Mouse (Mus musculus): ENCODE results near the gene Aagab. TPM values are rescaled to one million over a fixed set of nuclear protein-coding genes. Genes with fewer than 3 reads are reported as not detected.

Aagab gene
- polyA plus RNA-seq, 1 experiment from 2014 or later, result 32.6 TPM

DNA sequence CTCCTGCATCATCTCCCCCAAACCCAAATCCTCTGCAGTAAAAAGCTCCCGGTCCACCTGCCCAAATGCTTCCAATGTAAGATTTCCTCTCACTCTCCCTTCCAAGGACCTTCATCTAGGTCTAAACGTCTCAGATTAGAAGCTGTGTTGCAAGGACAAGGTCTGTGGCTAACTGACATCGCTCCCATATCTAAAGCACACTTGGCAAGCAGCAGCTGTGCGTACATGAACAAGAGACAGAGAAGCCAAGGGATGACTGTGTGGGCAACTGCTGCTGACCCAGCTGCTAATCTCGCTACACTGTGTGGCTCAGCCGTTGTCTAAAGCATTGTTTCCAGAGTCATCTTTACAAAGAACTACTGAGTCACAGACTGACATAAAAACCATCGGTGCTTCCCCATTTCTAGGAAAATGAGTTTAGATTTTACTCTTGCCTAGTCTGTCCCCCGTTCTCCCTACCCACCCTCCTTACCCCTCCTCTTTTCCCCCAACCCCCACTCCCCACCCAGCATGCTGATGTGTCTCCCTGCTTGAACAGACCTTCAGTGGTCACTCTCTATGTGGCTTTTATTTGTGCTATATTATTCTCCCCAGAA, 10.7 kb upstream of the Aagab start:
- no peak overlapping the region for H3K27ac ChIP-seq (ENCODE audit: low read length)
- H3K36me3 ChIP-seq (ENCODE audit: control insufficient read depth, insufficient read depth, low read length), result no peaks in the 10 kb centered on the region
- no peak overlapping the region for H3K4me2 ChIP-seq (ENCODE audit: low read depth, low read length)
- H3K9ac ChIP-seq (ENCODE audit: low read length), result no peak overlapping the region
- H3K27me3 ChIP-seq (ENCODE audit: control insufficient read depth, insufficient read depth, low read length), result no peaks in the 10 kb centered on the region
- no peak overlapping the region for H3K4me3 ChIP-seq (replicated peaks; ENCODE audit: low read length)
- H3K4me1 ChIP-seq (ENCODE audit: control insufficient read depth, insufficient read depth, low read length), result no peaks in the 10 kb centered on the region
- no peak for ATAC-seq (ENCODE audit: insufficient read depth, low FRiP score)
- H3K9me3 ChIP-seq (replicated peaks; ENCODE audit: control insufficient read depth, low read length), result no peaks in the 10 kb centered on the region
- 72% methylated on average over 8 of the region's 8 CpGs for WGBS

DNA sequence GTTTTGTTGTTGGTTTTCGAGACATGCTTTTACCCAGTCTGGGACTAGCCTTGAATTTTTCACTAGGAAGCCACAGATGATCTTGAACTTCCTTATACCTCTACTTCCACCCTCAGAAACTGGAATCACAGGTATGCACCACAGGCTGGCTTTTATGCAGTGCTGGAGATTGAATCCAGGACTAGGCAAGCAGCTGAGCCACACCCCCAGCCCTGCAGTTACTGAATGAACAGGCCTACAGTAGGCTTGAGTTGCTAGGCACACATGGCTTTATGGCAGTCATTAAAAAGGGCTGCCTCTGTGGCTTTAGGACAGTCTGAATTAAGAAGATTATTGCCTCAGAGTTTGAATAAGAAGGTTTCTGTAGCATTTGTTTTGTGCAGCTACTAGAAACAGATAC, 7.4 kb upstream of the Aagab start:
- no peak for ATAC-seq (ENCODE audit: insufficient read depth, low FRiP score)
- H3K4me1 ChIP-seq (ENCODE audit: control insufficient read depth, insufficient read depth, low read length), result no peaks in the 10 kb centered on the region
- H3K4me2 ChIP-seq (ENCODE audit: low read depth, low read length), result no peak overlapping the region
- no peaks in the 10 kb centered on the region for H3K27me3 ChIP-seq (ENCODE audit: control insufficient read depth, insufficient read depth, low read length)
- H3K9ac ChIP-seq (ENCODE audit: low read length), result no peak overlapping the region
- no peaks in the 10 kb centered on the region for H3K9me3 ChIP-seq (replicated peaks; ENCODE audit: control insufficient read depth, low read length)
- no peaks in the 10 kb centered on the region for H3K36me3 ChIP-seq (ENCODE audit: control insufficient read depth, insufficient read depth, low read length)
- 96% methylated on average over 1 of the region's 1 CpGs for WGBS
- H3K27ac ChIP-seq (ENCODE audit: low read length), result no peak overlapping the region
- H3K4me3 ChIP-seq (replicated peaks; ENCODE audit: low read length), result no peak overlapping the region

DNA sequence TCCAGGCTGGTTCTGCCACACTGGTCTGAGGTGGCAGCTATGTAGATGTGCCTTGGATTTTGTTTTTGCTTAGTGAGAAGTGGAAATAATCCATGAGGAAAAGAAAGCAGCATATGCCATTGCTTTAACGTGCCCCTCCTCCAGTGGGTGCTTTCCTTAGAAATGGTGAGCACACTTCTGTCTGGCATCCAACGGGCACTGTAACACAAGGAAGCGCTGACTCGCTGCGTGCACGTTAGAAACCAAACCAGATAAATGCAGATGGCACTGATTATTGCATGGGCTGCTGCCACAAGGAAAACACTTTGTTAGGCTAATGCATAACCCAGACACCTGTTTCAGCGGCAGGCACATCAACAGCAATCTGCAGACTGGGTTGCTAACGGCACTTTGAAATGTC, 6.8 kb upstream of the Aagab start:
- Histone ChIP-seq H3K27me3 (ENCODE audit: control insufficient read depth, insufficient read depth, low read length) (no peaks in the 10 kb centered on the region), H3K4me2 (ENCODE audit: low read depth, low read length) (no peak overlapping the region), H3K4me3 (replicated peaks; ENCODE audit: low read length) (no peak overlapping the region), H3K36me3 (ENCODE audit: control insufficient read depth, insufficient read depth, low read length) (no peaks in the 10 kb centered on the region), H3K27ac (ENCODE audit: low read length) (no peak overlapping the region), H3K9me3 (replicated peaks; ENCODE audit: control insufficient read depth, low read length) (no peaks in the 10 kb centered on the region), H3K4me1 (ENCODE audit: control insufficient read depth, insufficient read depth, low read length) (no peaks in the 10 kb centered on the region), H3K9ac (ENCODE audit: low read length) (no peak overlapping the region)
- 87% methylated on average over 8 of the region's 8 CpGs for WGBS
- no peak for ATAC-seq (ENCODE audit: insufficient read depth, low FRiP score)

DNA sequence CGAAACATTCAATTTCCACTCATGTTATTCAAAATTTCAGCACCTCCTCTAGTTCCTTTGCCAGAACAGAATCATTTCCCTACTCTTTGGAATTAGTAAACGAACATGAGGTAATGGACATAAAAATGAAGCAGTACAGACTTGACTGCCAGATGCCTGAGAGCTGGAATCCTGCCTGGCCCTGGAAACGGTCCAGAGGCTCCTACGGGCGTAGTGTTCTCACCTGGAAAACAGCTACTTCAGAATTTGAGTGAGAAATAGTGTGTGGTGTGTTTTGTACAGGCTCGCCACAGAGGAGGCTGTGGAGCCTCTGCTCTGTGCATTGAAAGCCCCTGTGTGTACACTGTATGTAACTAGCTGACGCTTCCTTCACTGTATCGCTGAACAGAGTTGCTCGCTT, 5.8 kb upstream of the Aagab start:
- H3K4me3 ChIP-seq (replicated peaks; ENCODE audit: low read length), result no peak overlapping the region
- no peaks in the 10 kb centered on the region for H3K9me3 ChIP-seq (replicated peaks; ENCODE audit: control insufficient read depth, low read length)
- no peaks in the 10 kb centered on the region for H3K4me1 ChIP-seq (ENCODE audit: control insufficient read depth, insufficient read depth, low read length)
- H3K36me3 ChIP-seq (ENCODE audit: control insufficient read depth, insufficient read depth, low read length), result no peaks in the 10 kb centered on the region
- no peak overlapping the region for H3K9ac ChIP-seq (ENCODE audit: low read length)
- no peak overlapping the region for H3K27ac ChIP-seq (ENCODE audit: low read length)
- ATAC-seq (ENCODE audit: insufficient read depth, low FRiP score), result no peak
- no peaks in the 10 kb centered on the region for H3K27me3 ChIP-seq (ENCODE audit: control insufficient read depth, insufficient read depth, low read length)
- no peak overlapping the region for H3K4me2 ChIP-seq (ENCODE audit: low read depth, low read length)
- 65% methylated on average over 9 of the region's 9 CpGs for WGBS

DNA sequence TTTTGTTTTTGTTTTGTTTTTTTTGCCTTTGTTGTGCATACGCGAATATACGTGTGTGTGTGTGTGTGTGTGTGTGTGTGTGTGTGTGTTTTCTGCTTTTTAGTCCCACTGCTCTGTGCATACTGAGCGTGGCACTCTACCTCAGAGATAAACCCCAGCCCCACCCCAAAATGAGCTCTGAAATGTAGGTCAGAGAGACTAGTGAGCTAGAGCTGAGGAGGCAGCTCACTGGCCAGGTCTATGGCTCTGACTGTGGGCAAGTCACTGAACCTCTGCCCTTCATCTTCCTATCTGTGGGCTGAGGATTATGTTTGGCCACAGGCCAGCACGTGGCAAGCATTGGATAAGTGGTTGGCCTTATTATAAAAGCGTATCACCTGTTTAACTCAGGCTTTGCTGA, 1.4 kb downstream of the Aagab start:
- 59% methylated on average over 6 of the region's 6 CpGs for WGBS
- no peaks in the 10 kb centered on the region for H3K36me3 ChIP-seq (ENCODE audit: control insufficient read depth, insufficient read depth, low read length)
- H3K27me3 ChIP-seq (ENCODE audit: control insufficient read depth, insufficient read depth, low read length), result no peaks in the 10 kb centered on the region
- no peak overlapping the region for H3K9ac ChIP-seq (ENCODE audit: low read length)
- H3K9me3 ChIP-seq (replicated peaks; ENCODE audit: control insufficient read depth, low read length), result no peaks in the 10 kb centered on the region
- peak overlapping the region; percentile 59; the same call in 1 of the 2 replicates for H3K4me3 ChIP-seq (replicated peaks; ENCODE audit: low read length)
- H3K27ac ChIP-seq (ENCODE audit: low read length), result no peak overlapping the region; the same call in 1 of the 2 replicates
- ATAC-seq (ENCODE audit: insufficient read depth, low FRiP score), result no peak
- H3K4me1 ChIP-seq (ENCODE audit: control insufficient read depth, insufficient read depth, low read length), result peaks cover 12% of the 10 kb centered on the region
- peak overlapping the region; percentile 72 for H3K4me2 ChIP-seq (ENCODE audit: low read depth, low read length)

DNA sequence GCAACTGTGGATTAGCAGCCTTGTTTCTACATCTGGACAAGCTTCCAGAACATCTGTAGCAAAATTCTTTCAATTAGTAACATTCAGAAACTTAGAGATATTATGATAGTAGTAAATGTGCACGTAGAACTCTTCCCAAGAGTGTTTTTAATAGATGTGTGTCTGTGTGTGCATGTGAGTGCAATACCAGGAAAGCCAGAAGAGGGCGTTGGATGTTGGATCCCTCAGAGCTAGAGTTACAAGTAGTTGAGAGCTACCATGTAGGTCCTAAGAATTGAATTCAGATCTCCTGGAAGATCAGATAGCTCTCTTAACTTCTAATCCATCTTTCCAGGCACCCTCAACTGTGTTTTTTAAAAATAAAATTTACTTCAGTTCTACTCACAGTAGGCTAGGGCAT, 4.1 kb downstream of the Aagab start:
- H3K4me2 ChIP-seq (ENCODE audit: low read depth, low read length), result no peak overlapping the region
- WGBS, result 76% methylated on average over 2 of the region's 2 CpGs

DNA sequence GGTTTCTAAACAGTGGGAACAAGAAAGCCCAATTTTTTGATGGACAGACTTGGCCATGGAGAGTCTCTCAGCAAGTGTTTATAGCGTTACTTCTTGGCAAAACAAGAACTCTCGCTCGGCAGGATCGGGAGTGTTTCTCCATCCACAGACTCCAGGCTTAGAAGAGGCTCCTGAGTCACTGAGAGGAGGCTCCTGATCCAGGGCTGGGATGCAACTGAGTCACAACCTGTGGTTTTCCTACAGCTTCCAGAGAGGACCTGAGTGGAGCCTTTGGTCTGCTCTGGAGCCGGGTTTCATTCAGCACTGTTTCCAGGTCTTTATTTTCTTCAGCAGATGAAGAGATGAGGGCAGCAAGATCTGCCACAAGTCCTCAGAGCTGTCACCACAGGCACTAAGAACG, 5.5 kb downstream of the Aagab start:
- H3K27ac ChIP-seq (ENCODE audit: low read length), result no peak overlapping the region
- 85% methylated on average over 6 of the region's 6 CpGs for WGBS
- no peak overlapping the region for H3K4me2 ChIP-seq (ENCODE audit: low read depth, low read length)
- no peak for ATAC-seq (ENCODE audit: insufficient read depth, low FRiP score)
- H3K4me1 ChIP-seq (ENCODE audit: control insufficient read depth, insufficient read depth, low read length), result peaks cover 32% of the 10 kb centered on the region
- no peaks in the 10 kb centered on the region for H3K36me3 ChIP-seq (ENCODE audit: control insufficient read depth, insufficient read depth, low read length)
- H3K9me3 ChIP-seq (replicated peaks; ENCODE audit: control insufficient read depth, low read length), result no peaks in the 10 kb centered on the region
- no peak overlapping the region for H3K4me3 ChIP-seq (replicated peaks; ENCODE audit: low read length)
- no peaks in the 10 kb centered on the region for H3K27me3 ChIP-seq (ENCODE audit: control insufficient read depth, insufficient read depth, low read length)
- H3K9ac ChIP-seq (ENCODE audit: low read length), result no peak overlapping the region

More for the DNA sequence above, 4.1 kb downstream of the Aagab start:
- no peak overlapping the region for H3K9ac ChIP-seq (ENCODE audit: low read length)
- no peaks in the 10 kb centered on the region for H3K36me3 ChIP-seq (ENCODE audit: control insufficient read depth, insufficient read depth, low read length)
- H3K27me3 ChIP-seq (ENCODE audit: control insufficient read depth, insufficient read depth, low read length), result no peaks in the 10 kb centered on the region
- H3K9me3 ChIP-seq (replicated peaks; ENCODE audit: control insufficient read depth, low read length), result no peaks in the 10 kb centered on the region
- no peak for ATAC-seq (ENCODE audit: insufficient read depth, low FRiP score)
- H3K4me1 ChIP-seq (ENCODE audit: control insufficient read depth, insufficient read depth, low read length), result peaks cover 23% of the 10 kb centered on the region
- H3K4me3 ChIP-seq (replicated peaks; ENCODE audit: low read length), result no peak overlapping the region
- H3K27ac ChIP-seq (ENCODE audit: low read length), result no peak overlapping the region

DNA sequence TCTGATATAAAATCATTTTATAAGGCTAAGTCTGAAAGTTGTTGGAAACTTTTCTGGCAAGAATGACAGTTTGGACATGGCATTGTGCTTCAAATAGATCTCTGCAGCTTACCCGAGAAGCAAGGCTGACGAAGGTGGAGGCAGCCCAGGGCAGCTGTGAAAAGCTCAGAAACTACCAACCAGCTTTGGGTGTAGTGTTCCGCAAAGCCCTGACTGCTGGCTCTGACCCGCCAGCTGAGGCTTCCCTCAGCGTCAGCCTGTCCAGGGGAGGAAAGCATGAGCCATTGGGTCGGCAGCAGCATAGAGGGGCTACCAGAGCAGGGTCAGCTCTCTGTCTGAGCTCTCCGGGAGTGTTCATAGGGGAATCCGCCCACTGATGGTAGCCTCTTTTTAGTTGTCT, 6.8 kb downstream of the Aagab start:
- Histone ChIP-seq H3K27me3 (ENCODE audit: control insufficient read depth, insufficient read depth, low read length) (no peaks in the 10 kb centered on the region), H3K4me3 (replicated peaks; ENCODE audit: low read length) (no peak overlapping the region), H3K4me1 (ENCODE audit: control insufficient read depth, insufficient read depth, low read length) (peaks cover 32% of the 10 kb centered on the region), H3K36me3 (ENCODE audit: control insufficient read depth, insufficient read depth, low read length) (no peaks in the 10 kb centered on the region), H3K27ac (ENCODE audit: low read length) (no peak overlapping the region), H3K9ac (ENCODE audit: low read length) (no peak overlapping the region), H3K4me2 (ENCODE audit: low read depth, low read length) (no peak overlapping the region), H3K9me3 (replicated peaks; ENCODE audit: control insufficient read depth, low read length) (no peaks in the 10 kb centered on the region)
- 75% methylated on average over 8 of the region's 8 CpGs for WGBS
- ATAC-seq (ENCODE audit: insufficient read depth, low FRiP score), result no peak

DNA sequence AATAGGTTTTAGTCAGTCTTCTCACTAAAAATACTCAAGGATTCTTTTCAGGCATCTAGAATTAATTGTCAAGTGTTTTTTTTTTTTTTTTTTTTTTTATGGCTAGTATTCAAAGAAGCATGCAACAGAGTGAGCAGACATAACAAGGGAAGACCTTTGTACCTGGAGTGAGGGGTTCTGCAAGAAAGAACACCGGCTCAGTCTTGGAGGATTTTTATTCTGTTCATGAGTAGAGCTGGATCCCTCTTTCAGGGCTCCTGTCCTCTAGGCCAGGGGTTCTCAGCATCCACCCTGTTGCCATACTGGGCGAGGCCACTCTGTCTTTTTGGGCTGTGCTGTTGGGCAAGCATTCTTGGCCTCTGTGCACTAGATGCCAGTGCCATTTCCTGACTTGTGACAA, 7.3 kb downstream of the Aagab start:
- Histone ChIP-seq H3K27ac (ENCODE audit: low read length) (no peak overlapping the region), H3K4me1 (ENCODE audit: control insufficient read depth, insufficient read depth, low read length) (peaks cover 34% of the 10 kb centered on the region), H3K9ac (ENCODE audit: low read length) (no peak overlapping the region), H3K27me3 (ENCODE audit: control insufficient read depth, insufficient read depth, low read length) (no peaks in the 10 kb centered on the region), H3K4me3 (replicated peaks; ENCODE audit: low read length) (no peak overlapping the region), H3K9me3 (replicated peaks; ENCODE audit: control insufficient read depth, low read length) (no peaks in the 10 kb centered on the region), H3K4me2 (ENCODE audit: low read depth, low read length) (no peak overlapping the region), H3K36me3 (ENCODE audit: control insufficient read depth, insufficient read depth, low read length) (no peaks in the 10 kb centered on the region)
- ATAC-seq (ENCODE audit: insufficient read depth, low FRiP score), result no peak
- 91% methylated on average over 2 of the region's 2 CpGs for WGBS

DNA sequence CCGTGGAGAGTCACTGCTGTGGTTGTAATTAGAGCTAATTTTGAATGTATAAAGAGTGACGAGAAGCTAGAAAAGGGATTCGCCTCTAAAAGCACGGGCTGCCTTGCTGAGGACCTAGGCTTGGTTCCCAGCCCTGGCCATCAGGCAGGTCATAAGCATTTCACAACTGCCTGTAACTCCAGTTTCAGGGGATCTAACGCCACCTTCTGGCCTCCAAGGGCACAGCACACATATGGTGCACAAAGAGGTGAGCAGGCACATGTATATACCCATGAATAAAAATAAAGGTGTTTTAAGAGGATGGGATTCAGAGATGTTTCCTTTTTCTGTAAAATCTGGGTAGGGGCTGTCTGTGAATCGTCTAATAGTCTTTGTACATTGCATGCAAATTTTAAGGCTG, 7.8 kb downstream of the Aagab start:
- Histone ChIP-seq H3K9ac (ENCODE audit: low read length) (no peak overlapping the region), H3K27ac (ENCODE audit: low read length) (no peak overlapping the region), H3K9me3 (replicated peaks; ENCODE audit: control insufficient read depth, low read length) (no peaks in the 10 kb centered on the region), H3K4me2 (ENCODE audit: low read depth, low read length) (no peak overlapping the region), H3K27me3 (ENCODE audit: control insufficient read depth, insufficient read depth, low read length) (no peaks in the 10 kb centered on the region), H3K36me3 (ENCODE audit: control insufficient read depth, insufficient read depth, low read length) (no peaks in the 10 kb centered on the region), H3K4me1 (ENCODE audit: control insufficient read depth, insufficient read depth, low read length) (peaks cover 34% of the 10 kb centered on the region), H3K4me3 (replicated peaks; ENCODE audit: low read length) (no peak overlapping the region)
- 90% methylated on average over 6 of the region's 6 CpGs for WGBS
- ATAC-seq (ENCODE audit: insufficient read depth, low FRiP score), result no peak

Measured in stomach, embryonic 16.5 days (tissue).